Comparison of ENCODE assay signal across 31 mouse cellular contexts in the genomic region with DNA sequence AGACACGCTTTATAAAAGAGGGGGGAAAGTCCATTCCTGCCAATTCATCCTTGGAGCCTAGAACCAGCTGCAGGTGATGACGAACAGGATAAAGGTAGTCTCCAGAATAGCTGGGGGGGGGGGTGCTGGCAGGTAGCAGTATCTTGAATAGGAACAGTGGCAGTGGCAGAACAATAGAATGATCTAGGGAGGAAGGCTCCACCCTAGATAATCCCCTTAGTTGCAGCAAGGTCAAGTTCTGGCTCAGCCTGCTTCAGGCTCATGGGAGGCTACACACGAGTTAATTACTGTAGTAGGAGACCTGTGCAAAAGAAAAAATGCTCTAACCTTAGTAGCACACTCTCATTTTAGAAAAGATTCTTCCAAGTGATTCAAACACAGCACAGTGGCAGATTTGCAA.
"Had no signal": no experiment of that assay in that cellular context is flagged by ENCODE, and none has a peak within 500 bp of the region (broad histone marks: within the 10 kb centered on the region; RNA-seq: fewer than 3 reads in every experiment).

No protein-coding gene starts in this region.

- H3K4me1 ChIP-seq: limb, embryonic 10.5 days; limb, embryonic 12.5 days; limb, embryonic 13.5 days; limb, embryonic 15.5 days; liver, embryonic 12.5 days; liver, embryonic 13.5 days; liver, embryonic 15.5 days; lung, embryonic 15.5 days; megakaryocyte, embryonic 14.5 days; midbrain, embryonic 10.5 days; midbrain, embryonic 12.5 days; midbrain, embryonic 13.5 days; midbrain, embryonic 15.5 days had no signal

- H3K9ac ChIP-seq: limb, embryonic 12.5 days; limb, embryonic 13.5 days; limb, embryonic 15.5 days; liver, embryonic 12.5 days; liver, embryonic 13.5 days; liver, embryonic 14.5 days; liver, embryonic 15.5 days; liver, postnatal 0 days; lung, embryonic 14.5 days; lung, embryonic 15.5 days; midbrain, embryonic 12.5 days; midbrain, embryonic 13.5 days; midbrain, embryonic 15.5 days had no signal

- DNase-seq: left cerebral cortex, postnatal 4 days; liver; liver, embryonic 13.5 days; liver, postnatal 0 days; lung, adult 18-20 months; lung, adult 2 months; lung, embryonic 14.5 days; lung, postnatal 10 days; lung, postnatal 14 days; lung, postnatal 36 days; lung, postnatal 4 days; midbrain, embryonic 14.5 days had no signal

- H3K9me3 ChIP-seq: limb, embryonic 10.5 days; limb, embryonic 12.5 days; limb, embryonic 13.5 days; limb, embryonic 15.5 days; liver, embryonic 12.5 days; liver, embryonic 13.5 days; liver, embryonic 15.5 days; lung, embryonic 15.5 days; megakaryocyte, embryonic 14.5 days; midbrain, embryonic 10.5 days; midbrain, embryonic 12.5 days; midbrain, embryonic 13.5 days; midbrain, embryonic 15.5 days had no signal

- H3K4me3 ChIP-seq: limb, embryonic 10.5 days; limb, embryonic 12.5 days; limb, embryonic 13.5 days; limb, embryonic 15.5 days; liver, embryonic 12.5 days; liver, embryonic 13.5 days; liver, embryonic 15.5 days; lung, embryonic 15.5 days; megakaryocyte, embryonic 14.5 days; midbrain, embryonic 10.5 days; midbrain, embryonic 12.5 days; midbrain, embryonic 13.5 days; midbrain, embryonic 15.5 days; myocyte had no signal

- H3K27ac ChIP-seq: limb, embryonic 10.5 days; limb, embryonic 12.5 days; limb, embryonic 13.5 days; limb, embryonic 15.5 days; liver, embryonic 12.5 days; liver, embryonic 13.5 days; liver, embryonic 14.5 days; liver, embryonic 15.5 days; lung, embryonic 15.5 days; macrophage; midbrain, embryonic 10.5 days; midbrain, embryonic 12.5 days; midbrain, embryonic 13.5 days; midbrain, embryonic 15.5 days had no signal

- ATAC-seq: liver, embryonic 12.5 days; liver, postnatal 0 days; lung, postnatal 0 days; midbrain, embryonic 13.5 days; midbrain, embryonic 15.5 days; midbrain, embryonic 16.5 days had no signal

- H3K27me3 ChIP-seq: limb, embryonic 12.5 days; limb, embryonic 13.5 days; limb, embryonic 15.5 days; liver, embryonic 12.5 days; liver, embryonic 13.5 days; liver, embryonic 15.5 days; lung, embryonic 15.5 days; megakaryocyte, embryonic 14.5 days; midbrain, embryonic 12.5 days; midbrain, embryonic 13.5 days; midbrain, embryonic 15.5 days had no signal

- H3K4me2 ChIP-seq: limb, embryonic 12.5 days; limb, embryonic 13.5 days; limb, embryonic 15.5 days; liver, embryonic 11.5 days; liver, embryonic 12.5 days; liver, embryonic 13.5 days; liver, embryonic 15.5 days; lung, embryonic 14.5 days; lung, embryonic 15.5 days; midbrain, embryonic 11.5 days; midbrain, embryonic 12.5 days; midbrain, embryonic 13.5 days; midbrain, embryonic 15.5 days had no signal

- H3K36me3 ChIP-seq: limb, embryonic 10.5 days; limb, embryonic 12.5 days; limb, embryonic 13.5 days; limb, embryonic 15.5 days; liver, embryonic 12.5 days; liver, embryonic 13.5 days; liver, embryonic 15.5 days; lung, embryonic 15.5 days; midbrain, embryonic 10.5 days; midbrain, embryonic 12.5 days; midbrain, embryonic 13.5 days; midbrain, embryonic 15.5 days had no signal
